Mouse (Mus musculus): Measurements from ENCODE around the gene Gdpgp1. TPM values are rescaled to one million over a fixed set of nuclear protein-coding genes. Genes with fewer than 3 reads are reported as not detected.

The Gdpgp1 gene
- polyA plus RNA-seq (2014; fragmentation: Nextera tagmentation; extraction: Ambion mirVana), result 4.6 and 4.8 TPM in 2 replicates

DNA sequence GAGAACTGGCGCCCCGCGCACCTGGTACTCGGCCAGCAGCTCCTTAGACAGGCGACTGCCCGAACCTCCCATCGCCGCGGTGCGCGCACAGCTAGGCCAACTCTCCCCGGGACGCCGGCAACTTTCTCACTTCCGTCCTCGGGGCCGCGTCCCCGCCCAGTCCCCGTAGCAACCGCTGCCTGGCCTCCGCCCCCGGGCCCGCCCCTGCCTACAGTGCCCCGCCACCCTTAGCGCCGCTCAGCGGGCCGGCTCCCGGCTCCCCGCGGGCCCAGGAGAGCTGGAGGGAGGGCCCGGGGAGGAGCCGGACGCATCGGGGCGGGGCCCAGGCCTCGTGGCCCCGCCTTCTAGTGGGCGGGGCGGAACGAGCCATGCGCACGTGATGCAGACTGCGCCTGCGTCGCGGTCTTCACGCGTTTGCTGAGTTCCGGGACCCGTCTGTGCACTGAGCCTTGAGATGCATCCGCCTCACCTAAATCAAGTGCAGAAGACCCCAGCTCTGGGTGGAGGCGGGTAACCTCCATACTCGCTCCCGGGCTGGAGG lies at the start of gene Gdpgp1, which contains the start of gene Cib1:
Gdpgp1 (plus strand) TSS at position 377 of the 541 bp plus-strand sequence.
Cib1 (minus strand) TSS at position 325 of the 541 bp plus-strand sequence.
- H3K9ac ChIP-seq (ENCODE audit: low read length), result peak within 1 kb of the TSS; percentile 51; the same call in 1 of the 2 replicates
- H3K4me2 ChIP-seq (ENCODE audit: low read depth, severe bottlenecking), result peak within 1 kb of the TSS; percentile 75
- no peak within 1 kb of the TSS for H3K27ac ChIP-seq (replicated peaks; ENCODE audit: low read depth, low read length)
- peak; percentile 98 for ATAC-seq (ENCODE audit: insufficient number of reproducible peaks, low FRiP score, low TSS enrichment, low read depth)
- H3K36me3 ChIP-seq (ENCODE audit: control insufficient read depth, insufficient read depth, low read length), result no peaks in the 10 kb centered on the region; the same call in 1 of the 2 replicates
- H3K9me3 ChIP-seq (ENCODE audit: control insufficient read depth, low read length), result no peaks in the 10 kb centered on the region
- 0 out of 2 replicates have a peak, but pooled peaks cover 8% of the 10 kb centered on the region for H3K4me1 ChIP-seq (ENCODE audit: control insufficient read depth, insufficient read depth, low read length)
- WGBS, result under 1% methylated on average over 51 of the region's 56 CpGs
- H3K27me3 ChIP-seq (ENCODE audit: control insufficient read depth, insufficient read depth, low read length), result no peaks in the 10 kb centered on the region
- DNase-seq (ENCODE audit: low spot score), result peak; percentile 97
- peak within 1 kb of the TSS; percentile 59 for H3K4me3 ChIP-seq (ENCODE audit: low read depth, low read length)

DNA sequence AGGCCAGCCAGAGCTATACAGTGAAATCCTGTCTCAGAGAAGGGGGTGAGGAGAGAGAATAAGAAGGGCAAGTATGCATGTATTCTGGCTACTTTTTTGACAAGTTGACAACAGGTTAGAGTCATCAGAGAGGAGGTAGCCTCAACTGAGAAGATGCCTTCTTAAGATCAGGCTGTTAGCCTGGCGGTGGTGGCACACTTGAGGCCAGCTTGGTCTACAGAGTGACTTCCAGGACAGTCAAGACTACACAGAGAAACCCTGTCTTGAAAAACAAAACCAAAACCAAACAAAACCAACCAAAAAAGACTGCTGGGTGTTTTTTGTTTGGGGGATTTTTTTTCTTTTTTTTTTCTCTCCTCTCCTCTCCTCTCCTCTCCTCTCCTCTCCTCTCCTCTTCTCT lies 49.2 kb upstream of the Gdpgp1 start:
- no peak for ATAC-seq (ENCODE audit: insufficient number of reproducible peaks, low FRiP score, low TSS enrichment, low read depth)
- peaks cover 6% of the 10 kb centered on the region for H3K4me1 ChIP-seq (ENCODE audit: control insufficient read depth, insufficient read depth, low read length)

DNA sequence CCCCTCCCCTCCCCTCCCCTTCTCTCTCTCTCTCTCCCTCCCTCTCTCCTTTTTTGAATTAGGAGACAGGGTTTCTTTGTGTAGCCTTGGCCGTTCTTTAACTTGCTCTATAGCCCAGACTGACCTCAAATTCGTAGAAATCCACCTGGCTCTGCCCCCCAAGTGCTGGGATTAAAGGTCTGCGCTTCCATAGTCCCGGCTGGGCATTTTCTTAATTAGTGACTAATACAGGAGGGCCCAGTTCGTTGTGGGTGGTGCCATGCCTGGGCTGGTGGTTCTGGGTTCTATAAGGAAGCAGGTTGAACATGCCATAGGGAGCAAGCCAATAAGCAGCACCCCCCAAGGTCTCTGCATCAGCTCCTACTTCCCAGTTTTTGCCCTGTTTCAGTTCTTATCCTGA lies 48.7 kb upstream of the Gdpgp1 start:
- Histone ChIP-seq H3K27ac (replicated peaks; ENCODE audit: low read depth, low read length) (no peak overlapping the region), H3K4me1 (ENCODE audit: control insufficient read depth, insufficient read depth, low read length) (peaks cover 6% of the 10 kb centered on the region)
- WGBS, result 60% methylated on average over 5 of the region's 5 CpGs

More for the DNA sequence above, 49.2 kb upstream of the Gdpgp1 start:
- Histone ChIP-seq H3K9me3 (ENCODE audit: control insufficient read depth, low read length) (no peaks in the 10 kb centered on the region), H3K27ac (replicated peaks; ENCODE audit: low read depth, low read length) (no peak overlapping the region), H3K4me2 (ENCODE audit: low read depth, severe bottlenecking) (no peak overlapping the region), H3K4me3 (ENCODE audit: low read depth, low read length) (no peak overlapping the region), H3K36me3 (ENCODE audit: control insufficient read depth, insufficient read depth, low read length) (no peaks in the 10 kb centered on the region), H3K9ac (ENCODE audit: low read length) (no peak overlapping the region), H3K27me3 (ENCODE audit: control insufficient read depth, insufficient read depth, low read length) (no peaks in the 10 kb centered on the region)
- WGBS, result 88% methylated on average over 1 of the region's 1 CpGs
- no peak for DNase-seq (ENCODE audit: low spot score)

DNA sequence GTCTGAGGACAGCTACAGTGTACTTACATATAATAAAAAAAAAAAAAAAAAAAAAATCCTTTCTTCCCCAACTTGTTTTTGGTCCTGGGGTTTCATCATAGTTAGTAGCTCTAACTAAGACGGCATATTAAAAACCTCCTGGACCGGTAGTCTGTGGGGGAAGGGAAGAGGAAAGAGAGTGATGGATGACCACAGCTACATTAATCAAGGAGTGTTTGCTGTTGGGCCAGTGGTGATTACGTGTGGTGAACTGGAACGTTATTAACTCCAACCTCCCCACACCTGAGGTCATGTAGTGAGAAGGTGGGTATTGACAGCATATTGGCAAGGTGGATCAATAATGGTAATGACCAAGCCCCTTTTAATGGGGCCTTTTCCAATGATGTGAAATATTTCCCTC lies 48.1 kb upstream of the Gdpgp1 start:
- DNase-seq (ENCODE audit: low spot score) (no peak), ATAC-seq (ENCODE audit: insufficient number of reproducible peaks, low FRiP score, low TSS enrichment, low read depth) (no peak)
- H3K9me3 ChIP-seq (ENCODE audit: control insufficient read depth, low read length), result no peaks in the 10 kb centered on the region
- no peak overlapping the region for H3K9ac ChIP-seq (ENCODE audit: low read length)
- peaks cover 10% of the 10 kb centered on the region for H3K4me1 ChIP-seq (ENCODE audit: control insufficient read depth, insufficient read depth, low read length)
- H3K27ac ChIP-seq (replicated peaks; ENCODE audit: low read depth, low read length), result no peak overlapping the region
- no peak overlapping the region for H3K4me2 ChIP-seq (ENCODE audit: low read depth, severe bottlenecking)
- no peaks in the 10 kb centered on the region for H3K36me3 ChIP-seq (ENCODE audit: control insufficient read depth, insufficient read depth, low read length)
- no peak overlapping the region for H3K4me3 ChIP-seq (ENCODE audit: low read depth, low read length)
- H3K27me3 ChIP-seq (ENCODE audit: control insufficient read depth, insufficient read depth, low read length), result no peaks in the 10 kb centered on the region
- 53% methylated on average over 4 of the region's 4 CpGs for WGBS

More for the DNA sequence above, 48.7 kb upstream of the Gdpgp1 start:
- H3K9ac ChIP-seq (ENCODE audit: low read length), result no peak overlapping the region
- no peaks in the 10 kb centered on the region for H3K9me3 ChIP-seq (ENCODE audit: control insufficient read depth, low read length)
- H3K36me3 ChIP-seq (ENCODE audit: control insufficient read depth, insufficient read depth, low read length), result no peaks in the 10 kb centered on the region
- no peak overlapping the region for H3K4me2 ChIP-seq (ENCODE audit: low read depth, severe bottlenecking)
- ATAC-seq (ENCODE audit: insufficient number of reproducible peaks, low FRiP score, low TSS enrichment, low read depth) (no peak), DNase-seq (ENCODE audit: low spot score) (no peak)
- H3K4me3 ChIP-seq (ENCODE audit: low read depth, low read length), result no peak overlapping the region
- no peaks in the 10 kb centered on the region for H3K27me3 ChIP-seq (ENCODE audit: control insufficient read depth, insufficient read depth, low read length)

DNA sequence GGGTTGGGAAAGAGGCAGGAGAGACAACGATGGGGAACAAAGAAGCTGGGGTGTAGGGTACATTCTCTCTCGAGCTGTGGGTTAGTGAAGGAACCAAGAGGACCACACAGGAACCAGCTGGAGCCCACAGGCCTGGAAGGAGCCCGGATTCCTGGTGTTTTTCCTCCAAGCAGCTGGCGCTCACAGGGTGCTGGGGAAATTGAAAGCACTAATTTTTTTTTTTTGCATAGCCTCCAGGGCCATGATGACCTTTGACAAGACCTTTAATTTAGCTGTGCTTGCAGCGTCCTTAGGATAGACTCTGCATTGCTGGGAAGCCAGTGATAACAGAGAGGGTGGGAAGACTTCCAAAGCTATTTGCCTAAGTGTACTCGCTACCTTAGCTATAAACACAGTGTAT lies 47.7 kb upstream of the Gdpgp1 start:
- Histone ChIP-seq H3K9ac (ENCODE audit: low read length) (no peak overlapping the region), H3K36me3 (ENCODE audit: control insufficient read depth, insufficient read depth, low read length) (no peaks in the 10 kb centered on the region), H3K4me3 (ENCODE audit: low read depth, low read length) (no peak overlapping the region), H3K4me1 (ENCODE audit: control insufficient read depth, insufficient read depth, low read length) (peaks cover 10% of the 10 kb centered on the region), H3K27me3 (ENCODE audit: control insufficient read depth, insufficient read depth, low read length) (no peaks in the 10 kb centered on the region), H3K9me3 (ENCODE audit: control insufficient read depth, low read length) (no peaks in the 10 kb centered on the region), H3K4me2 (ENCODE audit: low read depth, severe bottlenecking) (no peak overlapping the region), H3K27ac (replicated peaks; ENCODE audit: low read depth, low read length) (no peak overlapping the region)
- WGBS, result 56% methylated on average over 6 of the region's 6 CpGs
- DNase-seq (ENCODE audit: low spot score) (no peak), ATAC-seq (ENCODE audit: insufficient number of reproducible peaks, low FRiP score, low TSS enrichment, low read depth) (no peak)

DNA sequence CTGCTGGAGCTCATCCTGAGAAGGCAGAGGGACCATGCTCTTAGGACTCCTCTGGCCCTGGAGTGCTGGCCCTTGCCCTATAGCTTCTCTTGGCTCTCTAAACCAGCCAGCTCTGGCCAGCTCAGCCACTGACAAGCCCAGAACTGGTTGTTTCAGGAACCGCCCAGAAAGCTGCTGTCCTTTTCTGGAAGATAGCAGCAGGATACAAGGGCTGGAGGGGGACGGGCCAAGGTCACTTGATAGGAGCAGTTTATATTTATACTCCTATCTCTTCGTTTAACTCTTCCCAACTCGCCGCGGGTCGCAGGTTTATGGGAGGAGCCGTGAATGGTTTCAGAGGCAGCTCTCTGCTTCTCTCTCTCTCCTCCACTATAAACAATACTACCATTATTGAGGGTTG lies 46.6 kb upstream of the Gdpgp1 start:
- 22% methylated on average over 8 of the region's 8 CpGs for WGBS
- Histone ChIP-seq H3K4me3 (ENCODE audit: low read depth, low read length) (no peak overlapping the region), H3K36me3 (ENCODE audit: control insufficient read depth, insufficient read depth, low read length) (no peaks in the 10 kb centered on the region), H3K4me1 (ENCODE audit: control insufficient read depth, insufficient read depth, low read length) (peaks cover 10% of the 10 kb centered on the region), H3K27me3 (ENCODE audit: control insufficient read depth, insufficient read depth, low read length) (no peaks in the 10 kb centered on the region), H3K27ac (replicated peaks; ENCODE audit: low read depth, low read length) (no peak overlapping the region), H3K4me2 (ENCODE audit: low read depth, severe bottlenecking) (peak overlapping the region; percentile 86), H3K9ac (ENCODE audit: low read length) (peak overlapping the region; percentile 22; the same call in 1 of the 2 replicates), H3K9me3 (ENCODE audit: control insufficient read depth, low read length) (no peaks in the 10 kb centered on the region)
- ATAC-seq (ENCODE audit: insufficient number of reproducible peaks, low FRiP score, low TSS enrichment, low read depth), result no peak
- no peak for DNase-seq (ENCODE audit: low spot score)

DNA sequence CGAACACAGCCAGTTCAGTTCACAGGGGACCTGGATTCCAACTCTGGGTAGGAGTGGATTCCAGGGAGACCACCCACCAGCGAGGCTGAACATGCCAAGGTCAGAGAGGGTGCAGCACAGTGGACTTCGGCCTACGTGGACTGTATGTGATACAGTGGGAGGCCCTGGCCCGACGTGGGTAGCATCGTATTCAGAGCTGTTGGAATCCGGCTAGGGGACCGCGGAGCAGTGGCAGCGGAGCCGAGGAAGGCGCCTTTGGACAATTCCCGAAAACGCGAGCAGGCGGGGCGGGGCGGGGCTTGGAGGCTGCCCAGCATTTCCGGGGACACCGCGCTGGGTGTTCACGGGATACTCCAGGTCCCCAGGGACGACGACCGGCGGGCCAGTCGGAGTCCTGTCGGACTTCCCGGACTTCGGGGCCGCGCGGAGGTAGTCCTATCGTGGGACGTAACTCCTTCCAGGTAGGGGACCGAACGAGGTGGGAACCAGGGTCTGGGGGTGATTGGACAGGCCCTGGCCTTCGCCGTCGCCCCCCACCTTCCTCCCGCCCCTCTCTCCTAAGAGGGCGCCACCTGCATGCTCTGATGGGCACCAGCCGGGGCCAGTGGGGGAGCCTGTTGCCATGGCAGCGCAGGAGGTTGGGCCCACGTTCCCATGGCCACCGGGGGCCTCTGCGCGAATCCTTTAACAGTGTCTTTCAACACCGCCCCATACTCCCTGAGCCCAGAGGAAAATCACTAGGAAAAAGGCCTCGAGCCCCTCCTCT lies 46.0 kb upstream of the Gdpgp1 start, which contains the start of gene Sema4b:
Sema4b (plus strand) TSS at position 311 of the 766 bp plus-strand sequence.
- Histone ChIP-seq H3K9ac (ENCODE audit: low read length) (peak within 1 kb of the TSS; percentile 62), H3K4me3 (ENCODE audit: low read depth, low read length) (peak within 1 kb of the TSS; percentile 45), H3K4me1 (ENCODE audit: control insufficient read depth, insufficient read depth, low read length) (peaks cover 17% of the 10 kb centered on the region), H3K4me2 (ENCODE audit: low read depth, severe bottlenecking) (peak within 1 kb of the TSS; percentile 86), H3K9me3 (ENCODE audit: control insufficient read depth, low read length) (no peaks in the 10 kb centered on the region), H3K36me3 (ENCODE audit: control insufficient read depth, insufficient read depth, low read length) (no peaks in the 10 kb centered on the region), H3K27me3 (ENCODE audit: control insufficient read depth, insufficient read depth, low read length) (no peaks in the 10 kb centered on the region), H3K27ac (replicated peaks; ENCODE audit: low read depth, low read length) (no peak within 1 kb of the TSS)
- under 1% methylated on average over 50 of the region's 51 CpGs for WGBS
- ATAC-seq (ENCODE audit: insufficient number of reproducible peaks, low FRiP score, low TSS enrichment, low read depth) (peak; percentile 86), DNase-seq (ENCODE audit: low spot score) (peak; percentile 91)

DNA sequence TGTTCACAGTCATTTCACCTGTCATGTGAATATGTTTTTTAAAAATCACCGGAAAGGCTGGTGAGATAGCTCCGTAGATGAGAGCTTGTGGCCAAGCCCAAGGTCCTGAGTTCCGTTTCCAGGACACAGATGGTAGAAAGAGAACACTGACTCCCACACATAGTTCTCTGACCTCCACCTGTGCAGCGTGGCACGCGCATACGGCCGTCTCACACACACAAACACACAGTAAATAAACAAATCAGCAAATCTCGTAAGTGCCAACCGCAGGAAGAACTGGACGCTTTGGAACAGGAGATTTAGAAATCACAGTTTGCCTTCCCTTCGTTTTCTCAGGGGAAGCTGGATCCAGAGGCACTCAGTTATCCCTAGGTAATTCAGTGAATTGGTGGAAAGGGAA lies 45.2 kb upstream of the Gdpgp1 start:
- H3K4me2 ChIP-seq (ENCODE audit: low read depth, severe bottlenecking), result peak overlapping the region; percentile 86; the same call in 1 of the 2 replicates
- no peak overlapping the region for H3K27ac ChIP-seq (replicated peaks; ENCODE audit: low read depth, low read length)
- no peaks in the 10 kb centered on the region for H3K9me3 ChIP-seq (ENCODE audit: control insufficient read depth, low read length)
- ATAC-seq (ENCODE audit: insufficient number of reproducible peaks, low FRiP score, low TSS enrichment, low read depth) (no peak), DNase-seq (ENCODE audit: low spot score) (no peak)
- H3K36me3 ChIP-seq (ENCODE audit: control insufficient read depth, insufficient read depth, low read length), result no peaks in the 10 kb centered on the region
- H3K9ac ChIP-seq (ENCODE audit: low read length), result no peak overlapping the region
- H3K27me3 ChIP-seq (ENCODE audit: control insufficient read depth, insufficient read depth, low read length), result no peaks in the 10 kb centered on the region
- H3K4me1 ChIP-seq (ENCODE audit: control insufficient read depth, insufficient read depth, low read length), result peaks cover 24% of the 10 kb centered on the region
- WGBS, result 79% methylated on average over 12 of the region's 12 CpGs
- H3K4me3 ChIP-seq (ENCODE audit: low read depth, low read length), result no peak overlapping the region
